Mouse (Mus musculus): ENCODE measurements around the gene Ndufs2. TPM values are rescaled to one million over a fixed set of nuclear protein-coding genes. Genes with fewer than 3 reads are reported as not detected.

Ndufs2 gene
- total RNA-seq, 2 experiments from 2014 or later: 235 to 306 TPM

GRCm38 (mm10) chr1:171204249-171204644 is 46.9 kb downstream of the Ndufs2 start:
- ATAC-seq (ENCODE audit: poor library complexity, severe bottlenecking): no peak

- no peak for ATAC-seq (ENCODE audit: poor library complexity, severe bottlenecking)
Observed at GRCm38 (mm10) chr1:171203471-171204248, 47.5 kb downstream of the Ndufs2 start.

GRCm38 (mm10) chr1:171200769-171201168 is 50.4 kb downstream of the Ndufs2 start:
- no peak for ATAC-seq (ENCODE audit: poor library complexity, severe bottlenecking)

- no peak for ATAC-seq (ENCODE audit: poor library complexity, severe bottlenecking)
Observed at GRCm38 (mm10) chr1:171199532-171199931, 51.7 kb downstream of the Ndufs2 start.

- peak; percentile 91 for ATAC-seq (ENCODE audit: poor library complexity, severe bottlenecking)
Observed at GRCm38 (mm10) chr1:171195887-171196397, 55.2 kb downstream of the Ndufs2 start, which contains the start of gene Pcp4l1. TSS of gene Pcp4l1 (minus strand) at chr1:171196268.

GRCm38 (mm10) chr1:171195046-171195822 is 56.0 kb downstream of the Ndufs2 start:
- 0 out of 2 replicates have a peak, but pooled peaks have one; percentile 19 for ATAC-seq (ENCODE audit: poor library complexity, severe bottlenecking)

GRCm38 (mm10) chr1:171193911-171194830 is 57.0 kb downstream of the Ndufs2 start:
- ATAC-seq (ENCODE audit: poor library complexity, severe bottlenecking): no peak

GRCm38 (mm10) chr1:171193093-171193840 is 57.9 kb downstream of the Ndufs2 start:
- no peak for ATAC-seq (ENCODE audit: poor library complexity, severe bottlenecking)

GRCm38 (mm10) chr1:171192283-171192682 is 58.9 kb downstream of the Ndufs2 start:
- no peak for ATAC-seq (ENCODE audit: poor library complexity, severe bottlenecking)

GRCm38 (mm10) chr1:171190832-171191231 is 60.4 kb downstream of the Ndufs2 start:
- ATAC-seq (ENCODE audit: poor library complexity, severe bottlenecking): no peak

- no peak for ATAC-seq (ENCODE audit: poor library complexity, severe bottlenecking)
Observed at GRCm38 (mm10) chr1:171189476-171190114, 61.6 kb downstream of the Ndufs2 start.

GRCm38 (mm10) chr1:171189046-171189445 is 62.1 kb downstream of the Ndufs2 start:
- ATAC-seq (ENCODE audit: poor library complexity, severe bottlenecking): no peak

- 0 out of 2 replicates have a peak, but pooled peaks have one; percentile 9 for ATAC-seq (ENCODE audit: poor library complexity, severe bottlenecking)
Observed at GRCm38 (mm10) chr1:171187851-171188700, 63.1 kb downstream of the Ndufs2 start.

GRCm38 (mm10) chr1:171185655-171186054 is 65.5 kb downstream of the Ndufs2 start:
- no peak for ATAC-seq (ENCODE audit: poor library complexity, severe bottlenecking)

Data from megakaryocyte, adult 5-6 weeks (primary cell).